Comparison of ENCODE assay signal across 16 mouse cellular contexts in the genomic region with DNA sequence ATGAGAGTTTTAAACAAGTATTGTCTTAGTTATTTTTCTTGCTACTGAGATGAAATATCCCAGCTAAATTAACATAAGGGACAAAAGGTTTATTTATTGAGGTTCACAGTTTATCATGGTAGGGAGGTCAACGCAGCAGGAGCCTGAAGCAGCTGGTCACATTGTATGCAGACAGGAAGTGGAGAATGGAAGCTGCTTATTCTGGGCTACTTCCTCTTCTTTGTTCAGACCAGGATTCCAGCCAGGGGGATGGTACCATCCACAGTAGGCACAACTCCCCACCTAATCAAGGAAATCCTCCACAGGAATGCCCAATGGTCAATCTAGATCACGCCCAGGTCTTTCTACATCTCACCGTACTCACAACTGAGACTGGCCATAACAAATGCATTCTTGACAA.
DNase-seq lines count a peak whose midpoint lies in the region; ATAC-seq and TF ChIP-seq lines count a peak whose summit lies in the region.
"Had no signal": no experiment of that assay in that cellular context is flagged by ENCODE, and none has a peak within 500 bp of the region (broad histone marks: within the 10 kb centered on the region; RNA-seq: fewer than 3 reads in every experiment).

No protein-coding gene starts in this region.

- H3K4me3 ChIP-seq in MEL (ENCODE audit: control insufficient read depth in 1 of 2, insufficient read depth in 1 of 2, low read depth in 2 of 2, low read length in 2 of 2) = no peak overlapping the region
- H3K4me3 ChIP-seq in bone marrow macrophage, adult 2 months (ENCODE audit: insufficient read depth, low read length) = no peak overlapping the region
- H3K4me3 ChIP-seq in forebrain, embryonic 10.5 days = no peak overlapping the region
- H3K4me3 ChIP-seq: gastrocnemius, adult 2 months; hindbrain, embryonic 13.5 days; intestine, embryonic 15.5 days had no signal

- no peak for TF ChIP-seq CTCF in MEL (IDR thresholded peaks at IDR 0.05 in 2 of 3, conservative IDR thresholded peaks at IDR 0.05 in 1 of 3; ENCODE audit: control insufficient read depth in 1 of 3, insufficient read depth in 1 of 3, low read depth in 2 of 3, low read length in 3 of 3, poor library complexity in 1 of 3, severe bottlenecking in 1 of 3)
- TF ChIP-seq CTCF in bone marrow macrophage, adult 2 months (IDR thresholded peaks at IDR 0.05; ENCODE audit: low read depth, low read length) = no peak

- TF ChIP-seq POLR2A in MEL (IDR thresholded peaks at IDR 0.05; ENCODE audit: control insufficient read depth in 1 of 2, insufficient read depth in 1 of 2, low read depth in 1 of 2, low read length in 2 of 2, poor library complexity in 1 of 2) = no peak
- no peak for TF ChIP-seq POLR2A in bone marrow macrophage, adult 2 months (IDR thresholded peaks at IDR 0.05; ENCODE audit: borderline replicate concordance, low read depth, low read length)

- H3K9me3 ChIP-seq in MEL (replicated peaks; ENCODE audit: insufficient read depth, low read length) = no peaks in the 10 kb centered on the region
- no peaks in the 10 kb centered on the region for H3K9me3 ChIP-seq in forebrain, embryonic 10.5 days
- H3K9me3 ChIP-seq: hindbrain, embryonic 13.5 days; intestine, embryonic 15.5 days had no signal

- peaks cover 0 to 3% of the 10 kb centered on the region in 2 experiments; a peak in 2 of 4 replicates for H3K4me1 ChIP-seq in MEL (ENCODE audit: control insufficient read depth in 1 of 2, insufficient read depth in 2 of 2, low read length in 2 of 2)
- H3K4me1 ChIP-seq in bone marrow macrophage, adult 2 months (ENCODE audit: control insufficient read depth, insufficient read depth, low read length) = peaks cover 4% of the 10 kb centered on the region
- H3K4me1 ChIP-seq in forebrain, embryonic 10.5 days = no peaks in the 10 kb centered on the region
- H3K4me1 ChIP-seq: intestine, embryonic 15.5 days had no signal

- TF ChIP-seq RAD21 in MEL (IDR thresholded peaks at IDR 0.05; ENCODE audit: low read depth, low read length) = no peak

- no peaks in the 10 kb centered on the region for H3K79me2 ChIP-seq in MEL (ENCODE audit: control insufficient read depth, insufficient read depth, low read length, poor library complexity)

- no peak overlapping the region for H3K9ac ChIP-seq in MEL (ENCODE audit: control insufficient read depth, low read depth, low read length, poor library complexity, severe bottlenecking)
- H3K9ac ChIP-seq: forebrain, postnatal 0 days; hindbrain, embryonic 13.5 days; intestine, embryonic 15.5 days had no signal

- H3K27me3 ChIP-seq in MEL (ENCODE audit: control insufficient read depth in 1 of 2, insufficient read depth in 2 of 2, low read length in 2 of 2) = peaks cover 0 to 2% of the 10 kb centered on the region in 2 experiments; a peak in 2 of 4 replicates
- H3K27me3 ChIP-seq in forebrain, embryonic 10.5 days (ENCODE audit: poor library complexity, severe bottlenecking) = no peaks in the 10 kb centered on the region
- H3K27me3 ChIP-seq: hindbrain, embryonic 13.5 days; intestine, embryonic 15.5 days; Patski had no signal

- ATAC-seq in megakaryocyte, adult 5-6 weeks (ENCODE audit: poor library complexity, severe bottlenecking) = peak; percentile 64; the same call in 1 of the 2 replicates
- ATAC-seq: forebrain, embryonic 14.5 days; forebrain, postnatal 0 days; hindbrain, embryonic 16.5 days; intestine, embryonic 15.5 days; Patski had no signal

- H3K36me3 ChIP-seq in MEL (ENCODE audit: control insufficient read depth in 1 of 2, insufficient read depth in 2 of 2, low read length in 2 of 2) = peaks cover 0 to 3% of the 10 kb centered on the region in 2 experiments; a peak in 2 of 4 replicates
- H3K36me3 ChIP-seq in forebrain, embryonic 10.5 days (replicated peaks) = no peaks in the 10 kb centered on the region
- H3K36me3 ChIP-seq: hindbrain, embryonic 13.5 days; intestine, embryonic 15.5 days had no signal

- TF ChIP-seq EP300 in MEL (IDR thresholded peaks at IDR 0.05; ENCODE audit: low read depth in 1 of 2, low read length in 2 of 2) = no peak

- DNase-seq in MEL (ENCODE audit: low read depth, low spot score) = peak; percentile 26
- no peak for DNase-seq in right cerebral cortex, postnatal 4 days
- DNase-seq in forebrain, embryonic 10.5 days (ENCODE audit: extremely low spot score, low spot score) = no peak
- no peak for DNase-seq in lung, adult 18-20 months
- DNase-seq: cerebellum, adult 11-12 months; cerebellum, adult 8-10 months; forebrain, postnatal 0 days; gastrocnemius, adult 2 months; gastrocnemius, postnatal 14 days had no signal

- WGBS in forebrain, embryonic 10.5 days = 93% methylated on average over 3 of the region's 3 CpGs

- no peak overlapping the region for H3K27ac ChIP-seq in MEL (ENCODE audit: control insufficient read depth, low read depth, low read length)
- peak overlapping the region; percentile 42 for H3K27ac ChIP-seq in bone marrow macrophage, adult 2 months (ENCODE audit: insufficient read depth, low read depth, low read length)
- no peak overlapping the region for H3K27ac ChIP-seq in forebrain, embryonic 10.5 days
- H3K27ac ChIP-seq: gastrocnemius, adult 2 months; hindbrain, embryonic 13.5 days; intestine, embryonic 15.5 days had no signal

TF ChIP-seq in MEL, 35 proteins besides CTCF, POLR2A, EP300 and RAD21:
- TF ChIP-seq TCF12 (IDR thresholded peaks at IDR 0.05; ENCODE audit: low read depth, low read length) (no peak), TBP (IDR thresholded peaks at IDR 0.05; ENCODE audit: low read depth, low read length) (no peak), GABPA (IDR thresholded peaks at IDR 0.05; ENCODE audit: low read depth, low read length) (no peak), E2F4 (IDR thresholded peaks at IDR 0.05; ENCODE audit: borderline replicate concordance, low read depth, low read length) (no peak), SMC3 (IDR thresholded peaks at IDR 0.05; ENCODE audit: low read depth, low read length) (no peak), ETS1 (IDR thresholded peaks at IDR 0.05; ENCODE audit: low read depth, low read length) (no peak), RCOR1 (IDR thresholded peaks at IDR 0.05; ENCODE audit: low read depth, low read length) (no peak), TAL1 (IDR thresholded peaks at IDR 0.05; ENCODE audit: low read length) (no peak), KAT2A (conservative IDR thresholded peaks at IDR 0.05; ENCODE audit: low read depth, low read length) (no peak), POLR2AphosphoS2 (IDR thresholded peaks at IDR 0.05; ENCODE audit: low read length) (no peak), ELF1 (IDR thresholded peaks at IDR 0.05; ENCODE audit: low read depth, low read length) (no peak), POLR2AphosphoS5 (IDR thresholded peaks at IDR 0.05; ENCODE audit: borderline replicate concordance, low read depth, low read length) (no peak), GATA1 (IDR thresholded peaks at IDR 0.05; ENCODE audit: low read depth, low read length) (no peak), CHD2 (IDR thresholded peaks at IDR 0.05; ENCODE audit: low read length) (no peak)
